Mouse (Mus musculus) MEL (cell line): ENCODE measurements around the gene Lrrfip2. TPM values are rescaled to one million over a fixed set of nuclear protein-coding genes. Genes with fewer than 3 reads are reported as not detected.

Experiments used
- DNase-seq: peaks from one replicate; pipeline ENCODE4 v3.0.0; 2011; ENCODE audit warnings: low read depth, low spot score
- H3K27ac ChIP-seq: 2 replicates; pipeline ENCODE4 v1.5.1; 2012; ENCODE audit warnings: low read depth, mild to moderate bottlenecking, control low read depth, low read length, moderate library complexity; ENCODE audit not compliant: control insufficient read depth
- H3K27me3 ChIP-seq, 2 experiments: fragments of 150-350 bp in 1 of 2; sonication (generic) in 1 of 2; 2 replicates each; pipeline ENCODE4 v1.6.1; 2012; ENCODE audit warnings: low read length in 2 of 2, mild to moderate bottlenecking in 2 of 2, improper control_type of control experiment in 1 of 2, moderate library complexity in 1 of 2; ENCODE audit not compliant: insufficient read depth in 2 of 2, control insufficient read depth in 1 of 2
- H3K36me3 ChIP-seq, 2 experiments: 2 replicates each; pipeline ENCODE4 v1.6.1; 2012 to 2014; ENCODE audit warnings: low read length in 2 of 2, improper control_type of control experiment in 1 of 2, inconsistent platforms in 1 of 2, mild to moderate bottlenecking in 1 of 2; ENCODE audit not compliant: insufficient read depth in 2 of 2, control insufficient read depth in 1 of 2
- H3K4me1 ChIP-seq, 2 experiments: fragments of 150-350 bp in 1 of 2; sonication (generic) in 1 of 2; 2 replicates each; pipeline ENCODE4 v1.6.1; 2012; ENCODE audit warnings: low read length in 2 of 2, improper control_type of control experiment in 1 of 2, mild to moderate bottlenecking in 1 of 2; ENCODE audit not compliant: insufficient read depth in 2 of 2, control insufficient read depth in 1 of 2
- H3K4me3 ChIP-seq, 2 experiments: fragments of 150-350 bp in 1 of 2; sonication (generic) in 1 of 2; 2 replicates each; pipeline ENCODE4 v1.5.1; 2012; ENCODE audit warnings: low read depth in 2 of 2, low read length in 2 of 2, mild to moderate bottlenecking in 2 of 2, moderate library complexity in 2 of 2, control low read depth in 1 of 2, improper control_type of control experiment in 1 of 2; ENCODE audit not compliant: control insufficient read depth in 1 of 2, insufficient read depth in 1 of 2
- H3K79me2 ChIP-seq: 2 replicates; pipeline ENCODE4 v1.6.1; 2012; ENCODE audit warnings: mild to moderate bottlenecking, low read length, moderate library complexity; ENCODE audit not compliant: control insufficient read depth, poor library complexity, insufficient read depth
- H3K9ac ChIP-seq: 2 replicates; pipeline ENCODE4 v1.6.1; 2012; ENCODE audit warnings: low read depth, mild to moderate bottlenecking, control low read depth, low read length, moderate library complexity; ENCODE audit not compliant: control insufficient read depth, poor library complexity, severe bottlenecking
- H3K9me3 ChIP-seq: fragments of 150-350 bp; sonication (generic); replicated peaks from 2 replicates; pipeline ENCODE4 v1.6.1; 2012; ENCODE audit warnings: mild to moderate bottlenecking, low read length, improper control_type of control experiment, moderate library complexity; ENCODE audit not compliant: insufficient read depth
- BHLHE40 ChIP-seq: IDR thresholded peaks from 2 replicates; pipeline ENCODE4 v1.6.1; 2012; ENCODE audit warnings: low read depth, mild to moderate bottlenecking, inconsistent platforms, low read length, improper control_type of control experiment, borderline replicate concordance
- CHD2 ChIP-seq: IDR thresholded peaks from 2 replicates; pipeline ENCODE4 v1.6.1; 2011; ENCODE audit warnings: low read length, improper control_type of control experiment
- CTCF ChIP-seq, 3 experiments: IDR thresholded peaks in 2 of 3; conservative IDR thresholded peaks in 1 of 3; 2 replicates each; pipeline ENCODE4 v1.5.1; 2011 to 2012; ENCODE audit warnings: low read length in 3 of 3, low read depth in 2 of 3, mild to moderate bottlenecking in 2 of 3, improper control_type of control experiment in 1 of 3, inconsistent platforms in 1 of 3, mixed read lengths in 1 of 3, moderate library complexity in 1 of 3; ENCODE audit not compliant: control insufficient read depth in 1 of 3, insufficient read depth in 1 of 3, poor library complexity in 1 of 3, severe bottlenecking in 1 of 3
- EP300 ChIP-seq, 2 experiments: IDR thresholded peaks; 2 replicates each; pipeline ENCODE4 v1.6.1; 2011; ENCODE audit warnings: improper control_type of control experiment in 2 of 2, low read length in 2 of 2, low read depth in 1 of 2, mild to moderate bottlenecking in 1 of 2
- GABPA ChIP-seq: IDR thresholded peaks from 2 replicates; pipeline ENCODE4 v1.6.1; 2012; ENCODE audit warnings: low read depth, mild to moderate bottlenecking, inconsistent platforms, low read length, improper control_type of control experiment, moderate library complexity
- HCFC1 ChIP-seq: IDR thresholded peaks from 2 replicates; pipeline ENCODE4 v1.6.1; 2012; ENCODE audit warnings: low read depth, mild to moderate bottlenecking, inconsistent platforms, low read length, improper control_type of control experiment, moderate library complexity
- MAFK ChIP-seq: IDR thresholded peaks from 2 replicates; pipeline ENCODE4 v1.6.1; 2011; ENCODE audit warnings: low read depth, mild to moderate bottlenecking, low read length, improper control_type of control experiment, borderline replicate concordance
- MAZ ChIP-seq: IDR thresholded peaks from 2 replicates; pipeline ENCODE4 v1.6.1; 2012; ENCODE audit warnings: low read depth, mild to moderate bottlenecking, inconsistent platforms, low read length, improper control_type of control experiment
- MEF2A ChIP-seq: IDR thresholded peaks from 2 replicates; pipeline ENCODE4 v1.6.1; 2014; ENCODE audit warnings: low read depth, mild to moderate bottlenecking, inconsistent platforms, low read length, improper control_type of control experiment; ENCODE audit not compliant: poor library complexity, insufficient replicate concordance, severe bottlenecking; ENCODE audit errors: extremely low read depth
- MXI1 ChIP-seq: IDR thresholded peaks from 2 replicates; pipeline ENCODE4 v1.6.1; 2011; ENCODE audit warnings: mild to moderate bottlenecking, low read depth, low read length, improper control_type of control experiment
- MYB ChIP-seq: IDR thresholded peaks from 2 replicates; pipeline ENCODE4 v1.6.1; 2011; ENCODE audit warnings: mild to moderate bottlenecking, low read depth, low read length, improper control_type of control experiment
- MYC ChIP-seq: IDR thresholded peaks from 2 replicates; pipeline ENCODE4 v1.6.1; 2011; ENCODE audit warnings: low read depth, mild to moderate bottlenecking, low read length, improper control_type of control experiment, moderate library complexity
- NELFE ChIP-seq: IDR thresholded peaks from 2 replicates; pipeline ENCODE4 v1.6.1; 2011; ENCODE audit warnings: low read depth, low read length, improper control_type of control experiment
- NRF1 ChIP-seq: IDR thresholded peaks from 2 replicates; pipeline ENCODE4 v1.6.1; 2014; ENCODE audit warnings: low read depth, mild to moderate bottlenecking, inconsistent platforms, low read length, improper control_type of control experiment, moderate library complexity; ENCODE audit not compliant: poor library complexity, insufficient read depth, severe bottlenecking
- POLR2AphosphoS2 ChIP-seq: IDR thresholded peaks from 2 replicates; pipeline ENCODE4 v1.6.1; 2011; ENCODE audit warnings: low read length, improper control_type of control experiment
- TAL1 ChIP-seq: IDR thresholded peaks from 2 replicates; pipeline ENCODE4 v1.6.1; 2012; ENCODE audit warnings: mild to moderate bottlenecking, inconsistent platforms, low read length, moderate library complexity, mixed read lengths
- TBP ChIP-seq: IDR thresholded peaks from 2 replicates; pipeline ENCODE4 v1.8.0; 2011; ENCODE audit warnings: low read depth, low read length, improper control_type of control experiment
- UBTF ChIP-seq: IDR thresholded peaks from 2 replicates; pipeline ENCODE4 v1.6.1; 2012; ENCODE audit warnings: low read depth, mild to moderate bottlenecking, inconsistent platforms, low read length, improper control_type of control experiment, moderate library complexity, borderline replicate concordance; ENCODE audit not compliant: insufficient read depth
- USF2 ChIP-seq, 2 experiments: IDR thresholded peaks; 2 replicates each; pipeline ENCODE4 v1.6.1; 2011 to 2012; ENCODE audit warnings: improper control_type of control experiment in 2 of 2, low read length in 2 of 2, borderline replicate concordance in 1 of 2, inconsistent platforms in 1 of 2, low read depth in 1 of 2, mild to moderate bottlenecking in 1 of 2; ENCODE audit not compliant: insufficient read depth in 1 of 2
- ZC3H11A ChIP-seq: IDR thresholded peaks from 2 replicates; pipeline ENCODE4 v1.6.1; 2012; ENCODE audit warnings: low read depth, mild to moderate bottlenecking, inconsistent platforms, low read length, improper control_type of control experiment
- ZNF384 ChIP-seq: IDR thresholded peaks from 2 replicates; pipeline ENCODE4 v1.6.1; 2012; ENCODE audit warnings: low read depth, mild to moderate bottlenecking, inconsistent platforms, low read length, improper control_type of control experiment
- polyA plus RNA-seq, 2 experiments: library from polyadenylated mRNA; stranded (reverse) in 1 of 2; unstranded in 1 of 2; fragments of >175 nt in 1 of 2; fragments of >200 nt in 1 of 2; gene quantifications; 2 replicates each; pipeline versions ENCODE4 v1.2.1 to v1.2.4; 2012; ENCODE audit warnings: low replicate concordance in 2 of 2, low read depth in 1 of 2; ENCODE audit not compliant: insufficient read length in 2 of 2, insufficient read depth in 1 of 2, missing spikeins in 1 of 2
- total RNA-seq: library from RNA; depleted of rRNA; stranded (reverse); fragments of 300-350 nt; gene quantifications from 2 replicates; pipeline ENCODE4 v1.2.3, GENCODE M21; 2012

The Lrrfip2 gene
- total and polyA plus RNA-seq, 3 experiments, result 26.0 to 42.7 TPM; not detected in 1

- Histone ChIP-seq H3K9me3 (no peaks in the 10 kb centered on the region), H3K79me2 (no peaks in the 10 kb centered on the region), H3K4me3 (no peak overlapping the region), H3K9ac (no peak overlapping the region), H3K36me3 (peaks cover 0 to 12% of the 10 kb centered on the region in 2 experiments; a peak in 3 of 4 replicates), H3K27me3 (no peaks in the 10 kb centered on the region), H3K27ac (no peak overlapping the region), H3K4me1 (peaks cover 11 to 12% of the 10 kb centered on the region in 2 experiments)
- TF ChIP-seq USF2 (IDR thresholded peaks at IDR 0.05; ENCODE audit: borderline replicate concordance in 1 of 2, insufficient read depth in 1 of 2, low read depth in 1 of 2, low read length in 2 of 2) (no peak), HCFC1 (no peak), MYB (no peak), TAL1 (no peak), GABPA (no peak), CHD2 (no peak), EP300 (IDR thresholded peaks at IDR 0.05; ENCODE audit: low read depth in 1 of 2, low read length in 2 of 2) (no peak), ZC3H11A (no peak), MEF2A (no peak), MAFK (no peak), POLR2AphosphoS2 (no peak), MXI1 (no peak), BHLHE40 (no peak), TBP (no peak), UBTF (no peak), MAZ (no peak), NRF1 (no peak), CTCF (IDR thresholded peaks at IDR 0.05 in 2 of 3, conservative IDR thresholded peaks at IDR 0.05 in 1 of 3; ENCODE audit: control insufficient read depth in 1 of 3, insufficient read depth in 1 of 3, low read depth in 2 of 3, low read length in 3 of 3, poor library complexity in 1 of 3, severe bottlenecking in 1 of 3) (no peak)
- DNase-seq, result no peak
Observed at GRCm38 (mm10) chr9:111193211-111193610, 75.8 kb downstream of the Lrrfip2 start.

- Histone ChIP-seq H3K27ac (no peak overlapping the region), H3K4me3 (no peak overlapping the region), H3K36me3 (peaks cover 0 to 27% of the 10 kb centered on the region in 2 experiments; a peak in 3 of 4 replicates), H3K27me3 (no peaks in the 10 kb centered on the region), H3K4me1 (peaks cover 17 to 19% of the 10 kb centered on the region in 2 experiments), H3K9ac (no peak overlapping the region), H3K9me3 (no peaks in the 10 kb centered on the region), H3K79me2 (no peaks in the 10 kb centered on the region)
- DNase-seq, result no peak
- TF ChIP-seq MYC (no peak), NELFE (no peak), CHD2 (no peak), UBTF (no peak), ZNF384 (no peak)
Observed at GRCm38 (mm10) chr9:111197116-111197515, 79.7 kb downstream of the Lrrfip2 start.
